Mouse (Mus musculus) heart, embryonic 10.5 days (tissue): ENCODE measurements at regions not wholly inside any gene's neighbourhood (a gene's known extent, or its start where the extent isn't known, plus 50 kb on each side); places are given as distances from the start of the nearest gene placed in this dataset.

Source experiments
- DNase-seq: peaks from one replicate; pipeline ENCODE4 v3.0.0-alpha.2; 2017; ENCODE audit warnings: low spot score
- H3K27ac ChIP-seq: fragments of 300-500 bp; sonication (generic); 2 replicates; pipeline ENCODE4 v1.5.1; 2016; ENCODE audit warnings: mild to moderate bottlenecking
- H3K27me3 ChIP-seq: fragments of 300-500 bp; sonication (generic); 2 replicates; pipeline ENCODE4 v1.6.1; 2016; ENCODE audit warnings: mild to moderate bottlenecking; ENCODE audit not compliant: poor library complexity, insufficient read depth, severe bottlenecking
- H3K36me3 ChIP-seq: fragments of 300-500 bp; sonication (generic); 2 replicates; pipeline ENCODE4 v1.6.1; 2016; ENCODE audit warnings: mild to moderate bottlenecking, moderate library complexity
- H3K4me1 ChIP-seq: fragments of 300-500 bp; sonication (generic); 2 replicates; pipeline ENCODE4 v1.6.1; 2016; ENCODE audit warnings: mild to moderate bottlenecking
- H3K4me3 ChIP-seq: fragments of 300-500 bp; sonication (generic); 2 replicates; pipeline ENCODE4 v1.5.1; 2016; ENCODE audit warnings: mild to moderate bottlenecking, moderate library complexity
- H3K9me3 ChIP-seq: fragments of 300-500 bp; sonication (generic); 2 replicates; pipeline ENCODE4 v1.6.1; 2016; ENCODE audit warnings: mild to moderate bottlenecking, moderate library complexity
- WGBS: fragments of 180-500 bp; shearing (Covaris S2); methylation state at CpG from one replicate; pipeline ENCODE4 v1.1.7; 2016; 5-methylcytosine and 5-hydroxymethylcytosine counted together

DNA sequence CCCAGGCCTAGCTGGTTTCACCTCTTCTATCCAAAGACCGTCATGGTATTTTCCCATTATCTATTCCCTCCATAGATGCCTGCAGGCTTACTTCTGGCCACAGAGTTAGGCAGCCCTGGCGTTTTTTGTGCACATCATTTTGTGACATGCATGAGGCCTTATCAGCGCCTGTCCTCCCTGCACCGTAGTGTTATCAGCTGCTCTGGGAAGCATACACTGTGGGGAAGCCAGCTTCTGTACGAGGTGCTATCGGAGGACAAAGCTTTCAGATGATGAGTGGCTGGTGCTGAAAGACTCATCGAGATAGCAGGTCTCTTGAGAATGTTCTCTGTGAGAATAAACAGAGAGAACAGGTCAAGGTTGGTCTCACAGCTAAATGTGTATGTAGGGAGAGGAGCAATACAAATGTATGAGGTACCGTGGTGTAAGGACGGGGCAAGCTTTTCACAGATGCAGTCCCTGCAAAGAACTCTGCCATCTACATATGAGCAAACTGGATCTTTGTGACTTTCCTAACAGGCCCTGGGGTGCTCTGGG lies 190.0 kb upstream of the Tshz3 start:
- no peaks in the 10 kb centered on the region for H3K36me3 ChIP-seq
- H3K27me3 ChIP-seq: peaks cover 24% of the 10 kb centered on the region
- DNase-seq: peak; percentile 83
- 19% methylated on average over 9 of the region's 9 CpGs for WGBS
- H3K27ac ChIP-seq: peak overlapping the region; percentile 56; the same call in 1 of the 2 replicates
- H3K4me1 ChIP-seq: peaks cover 27% of the 10 kb centered on the region
- no peak overlapping the region for H3K4me3 ChIP-seq
- H3K9me3 ChIP-seq: no peaks in the 10 kb centered on the region

- no peak overlapping the region for H3K27ac ChIP-seq
- no peaks in the 10 kb centered on the region for H3K9me3 ChIP-seq
- no peaks in the 10 kb centered on the region for H3K36me3 ChIP-seq
- H3K27me3 ChIP-seq: peaks cover 11% of the 10 kb centered on the region
- WGBS: 85% methylated on average over 3 of the region's 3 CpGs
- DNase-seq: no peak
- H3K4me3 ChIP-seq: no peak overlapping the region
- peaks cover 7% of the 10 kb centered on the region for H3K4me1 ChIP-seq
These were observed 184.2 kb upstream of the Tshz3 start for GRCm38 (mm10) chr7:36513680-36514079.

DNA sequence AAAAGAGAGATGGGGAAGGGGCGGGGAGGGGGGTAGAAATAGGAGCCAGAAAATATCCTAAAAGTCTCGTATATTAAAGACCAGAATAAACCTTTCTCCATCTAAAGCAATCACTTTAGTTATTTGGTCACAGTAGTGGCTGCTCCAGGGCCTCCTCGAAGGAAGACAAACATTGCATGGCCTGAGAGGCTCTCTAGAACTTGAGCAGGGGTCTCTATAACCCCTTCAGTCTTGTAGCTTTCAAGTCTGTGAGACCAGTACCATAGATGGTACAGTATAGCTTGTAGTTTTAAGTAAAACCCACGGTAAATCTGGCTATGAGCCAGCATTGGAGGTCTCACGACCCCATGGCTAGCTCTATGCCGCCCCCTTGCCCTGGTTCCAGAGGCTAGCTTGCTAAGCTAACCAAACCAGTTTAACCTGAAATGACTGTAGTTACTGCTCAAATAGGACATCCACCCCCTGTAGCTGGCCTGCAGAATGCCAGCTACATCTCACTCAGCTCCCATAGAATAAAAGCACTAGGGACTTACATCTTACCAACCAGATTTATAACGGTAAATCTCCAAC lies 181.7 kb upstream of the Tshz3 start:
- WGBS: 58% methylated on average over 7 of the region's 7 CpGs
- no peak overlapping the region for H3K4me3 ChIP-seq
- peaks cover 16% of the 10 kb centered on the region for H3K27me3 ChIP-seq
- no peaks in the 10 kb centered on the region for H3K9me3 ChIP-seq
- no peaks in the 10 kb centered on the region for H3K4me1 ChIP-seq
- H3K27ac ChIP-seq: no peak overlapping the region
- H3K36me3 ChIP-seq: no peaks in the 10 kb centered on the region
- DNase-seq: no peak

- no peak overlapping the region for H3K27ac ChIP-seq
- no peak overlapping the region for H3K4me3 ChIP-seq
- 81% methylated on average over 4 of the region's 4 CpGs for WGBS
- H3K36me3 ChIP-seq: no peaks in the 10 kb centered on the region
- H3K4me1 ChIP-seq: no peaks in the 10 kb centered on the region
- no peak for DNase-seq
- H3K27me3 ChIP-seq: peaks cover 12% of the 10 kb centered on the region
- no peaks in the 10 kb centered on the region for H3K9me3 ChIP-seq
These were observed 178.9 kb upstream of the Tshz3 start for GRCm38 (mm10) chr7:36519027-36519426.

GRCm38 (mm10) chr7:36522960-36523359 lies 175.0 kb upstream of the Tshz3 start:
- no peaks in the 10 kb centered on the region for H3K36me3 ChIP-seq
- H3K27ac ChIP-seq: no peak overlapping the region
- no peak overlapping the region for H3K4me3 ChIP-seq
- peaks cover 7% of the 10 kb centered on the region; the same call in 1 of the 2 replicates for H3K27me3 ChIP-seq
- no peaks in the 10 kb centered on the region for H3K9me3 ChIP-seq
- DNase-seq: no peak
- WGBS: 65% methylated on average over 5 of the region's 5 CpGs
- no peaks in the 10 kb centered on the region; the same call in 1 of the 2 replicates for H3K4me1 ChIP-seq

GRCm38 (mm10) chr7:36526148-36526547 lies 171.8 kb upstream of the Tshz3 start:
- WGBS: 72% methylated on average over 7 of the region's 7 CpGs
- no peak for DNase-seq
- Histone ChIP-seq H3K36me3 (no peaks in the 10 kb centered on the region), H3K9me3 (no peaks in the 10 kb centered on the region), H3K27me3 (peaks cover 7% of the 10 kb centered on the region; the same call in 1 of the 2 replicates), H3K4me1 (no peaks in the 10 kb centered on the region; the same call in 1 of the 2 replicates), H3K4me3 (no peak overlapping the region), H3K27ac (no peak overlapping the region)

DNA sequence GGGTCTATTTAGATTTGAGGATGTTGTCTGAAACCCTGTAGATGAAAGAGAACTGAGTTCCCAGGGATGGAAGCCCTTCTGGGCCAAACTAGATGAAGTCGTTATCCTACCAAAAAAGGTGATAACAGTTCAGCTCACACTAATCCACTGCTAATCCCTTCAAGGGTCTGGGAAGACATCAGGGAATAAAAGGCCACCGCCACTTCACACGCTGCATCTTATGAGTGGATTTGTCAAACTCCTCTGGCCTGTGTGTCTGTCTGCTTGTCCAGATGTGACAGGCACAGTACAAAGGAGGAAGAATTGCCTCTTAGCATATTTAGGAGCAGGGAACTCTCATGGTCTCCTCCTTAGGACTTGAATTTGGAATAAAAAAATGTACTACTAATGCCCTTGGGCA lies 171.2 kb upstream of the Tshz3 start:
- H3K4me3 ChIP-seq: no peak overlapping the region
- 42% methylated on average over 3 of the region's 3 CpGs for WGBS
- no peak overlapping the region for H3K27ac ChIP-seq
- no peaks in the 10 kb centered on the region; the same call in 1 of the 2 replicates for H3K4me1 ChIP-seq
- no peaks in the 10 kb centered on the region for H3K36me3 ChIP-seq
- H3K27me3 ChIP-seq: peaks cover 7% of the 10 kb centered on the region; the same call in 1 of the 2 replicates
- no peaks in the 10 kb centered on the region for H3K9me3 ChIP-seq
- no peak for DNase-seq

DNA sequence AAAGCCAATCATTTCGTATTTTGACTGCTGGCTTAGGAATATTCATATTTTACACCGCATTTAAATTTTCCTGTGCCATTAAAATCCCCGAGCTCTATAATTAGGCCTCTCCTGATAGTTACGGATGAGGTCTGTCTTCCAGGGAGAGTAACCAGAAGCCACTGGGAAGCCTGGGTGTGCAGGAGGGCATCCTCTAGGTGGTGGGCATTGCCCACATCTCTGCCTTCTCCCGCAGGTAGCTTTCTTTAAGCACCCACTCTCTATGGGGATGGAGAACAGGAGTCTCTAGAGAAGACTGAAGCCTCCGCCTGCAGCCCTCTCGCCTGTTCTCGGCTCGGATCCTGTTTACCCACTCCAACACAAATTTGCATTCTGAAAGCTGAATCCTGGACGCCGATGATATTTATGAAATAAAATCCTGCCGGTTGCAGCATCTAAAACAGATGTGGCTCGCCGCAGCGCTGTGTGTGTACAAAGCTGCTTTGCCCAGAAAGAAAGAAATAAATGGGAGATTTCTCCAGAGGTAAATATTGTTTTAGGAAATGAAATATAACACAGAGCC lies 168.3 kb upstream of the Tshz3 start:
- Histone ChIP-seq H3K4me1 (no peaks in the 10 kb centered on the region; the same call in 1 of the 2 replicates), H3K9me3 (no peaks in the 10 kb centered on the region), H3K27me3 (peaks cover 7% of the 10 kb centered on the region; the same call in 1 of the 2 replicates), H3K27ac (no peak overlapping the region), H3K4me3 (no peak overlapping the region), H3K36me3 (no peaks in the 10 kb centered on the region)
- 85% methylated on average over 15 of the region's 15 CpGs for WGBS
- no peak for DNase-seq

DNA sequence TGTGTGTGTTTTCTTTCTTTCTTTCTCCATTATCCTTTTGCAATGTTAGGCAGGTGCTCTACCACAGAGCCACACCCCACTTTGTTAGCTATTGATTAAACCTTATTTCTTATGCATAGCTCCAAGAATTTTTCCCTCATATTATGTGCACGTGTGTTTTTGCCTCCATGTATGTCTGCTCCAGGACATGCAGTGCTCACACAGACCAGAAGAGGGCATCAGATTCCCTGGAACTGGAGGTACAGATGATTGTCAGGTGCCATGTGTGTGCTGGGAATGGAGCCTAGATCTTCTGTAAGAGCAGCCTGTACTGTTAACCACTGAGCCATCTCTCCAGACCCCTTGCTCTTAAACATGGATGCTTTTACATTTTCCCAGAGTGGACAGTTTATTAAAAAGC lies 166.4 kb upstream of the Tshz3 start:
- Histone ChIP-seq H3K27ac (no peak overlapping the region), H3K4me3 (no peak overlapping the region), H3K27me3 (peaks cover 7% of the 10 kb centered on the region; the same call in 1 of the 2 replicates), H3K9me3 (no peaks in the 10 kb centered on the region), H3K36me3 (no peaks in the 10 kb centered on the region), H3K4me1 (no peaks in the 10 kb centered on the region; the same call in 1 of the 2 replicates)
- 74% methylated on average over 1 of the region's 1 CpGs for WGBS
- no peak for DNase-seq

DNA sequence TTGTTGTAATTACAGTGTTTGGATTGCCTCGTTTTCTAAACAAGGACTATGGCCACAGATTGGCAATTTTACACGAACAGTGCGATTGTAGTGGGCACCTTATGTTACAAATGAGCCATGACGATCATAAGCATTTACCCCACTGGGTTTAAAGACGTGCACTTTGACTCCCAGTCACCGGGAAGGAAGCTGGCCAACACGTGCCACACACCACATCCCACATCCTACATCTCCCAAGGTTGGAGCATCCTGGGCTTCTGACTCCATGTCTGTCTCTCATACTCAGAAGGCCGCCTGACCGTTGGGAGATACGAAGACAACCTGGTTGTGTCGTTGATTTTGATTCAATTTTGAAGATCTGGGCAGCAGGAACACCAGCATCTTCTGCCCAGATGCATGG lies 159.8 kb upstream of the Tshz3 start:
- H3K27me3 ChIP-seq: 0 out of 2 replicates have a peak, but pooled peaks cover 5% of the 10 kb centered on the region
- no peak overlapping the region for H3K4me3 ChIP-seq
- DNase-seq: no peak
- no peaks in the 10 kb centered on the region for H3K9me3 ChIP-seq
- no peak overlapping the region for H3K27ac ChIP-seq
- no peaks in the 10 kb centered on the region for H3K4me1 ChIP-seq
- H3K36me3 ChIP-seq: no peaks in the 10 kb centered on the region
- 85% methylated on average over 11 of the region's 11 CpGs for WGBS

DNA sequence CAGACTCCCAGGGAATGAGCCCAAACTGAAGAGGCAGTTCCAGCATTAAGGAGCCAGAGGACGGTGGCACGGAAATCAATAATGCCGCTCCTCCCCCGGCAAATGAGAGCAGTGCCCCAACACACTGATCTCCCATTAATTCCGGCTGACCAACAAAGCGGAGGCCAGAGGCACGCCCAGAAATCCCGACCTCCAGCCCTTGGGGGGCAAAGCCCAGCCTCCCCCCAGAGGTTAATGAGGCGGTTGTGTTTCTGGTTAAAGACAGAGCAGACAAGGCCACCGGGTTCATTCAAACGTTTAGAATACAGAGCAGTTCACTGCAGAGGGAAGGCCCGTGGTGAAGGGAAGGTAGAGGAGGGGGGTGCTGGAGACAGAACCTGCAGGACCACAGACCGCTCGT lies 149.9 kb upstream of the Tshz3 start:
- H3K27me3 ChIP-seq: no peaks in the 10 kb centered on the region
- H3K36me3 ChIP-seq: no peaks in the 10 kb centered on the region
- no peaks in the 10 kb centered on the region for H3K9me3 ChIP-seq
- no peak overlapping the region for H3K4me3 ChIP-seq
- no peak for DNase-seq
- 75% methylated on average over 14 of the region's 14 CpGs for WGBS
- H3K4me1 ChIP-seq: 0 out of 2 replicates have a peak, but pooled peaks cover 2% of the 10 kb centered on the region
- no peak overlapping the region for H3K27ac ChIP-seq

- WGBS: 80% methylated on average over 5 of the region's 5 CpGs
- Histone ChIP-seq H3K27ac (no peak overlapping the region), H3K4me3 (no peak overlapping the region), H3K27me3 (no peaks in the 10 kb centered on the region), H3K4me1 (0 out of 2 replicates have a peak, but pooled peaks cover 2% of the 10 kb centered on the region), H3K36me3 (no peaks in the 10 kb centered on the region), H3K9me3 (no peaks in the 10 kb centered on the region)
- DNase-seq: no peak
These were observed 149.5 kb upstream of the Tshz3 start for GRCm38 (mm10) chr7:36548440-36548839.

DNA sequence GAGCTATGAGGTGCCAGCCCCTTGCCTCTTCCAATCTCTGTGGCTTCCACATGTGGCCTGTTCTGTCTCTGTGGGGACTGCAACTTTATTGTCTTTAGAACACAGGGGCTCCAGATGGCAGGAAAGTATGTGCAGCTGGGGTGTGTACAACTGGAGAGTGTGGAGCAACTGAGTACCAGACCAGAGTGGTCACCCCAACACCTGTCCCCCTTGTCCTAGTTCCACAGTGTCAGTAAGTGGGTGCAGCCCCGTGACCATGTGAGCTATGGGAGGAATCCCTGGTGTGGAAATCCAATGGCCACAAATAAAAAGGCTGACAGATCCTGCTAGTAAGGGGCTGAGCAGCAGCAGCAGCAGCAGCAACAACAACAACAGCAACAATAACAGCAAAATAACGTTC lies 126.9 kb upstream of the Tshz3 start:
- Histone ChIP-seq H3K4me1 (no peaks in the 10 kb centered on the region), H3K36me3 (no peaks in the 10 kb centered on the region), H3K27me3 (no peaks in the 10 kb centered on the region), H3K4me3 (no peak overlapping the region), H3K9me3 (no peaks in the 10 kb centered on the region), H3K27ac (no peak overlapping the region)
- DNase-seq: no peak
- WGBS: 81% methylated on average over 2 of the region's 2 CpGs
